Mouse (Mus musculus) neural tube, embryonic 13.5 days (tissue): Measurements from ENCODE around the gene Dap3. TPM values are rescaled to one million over a fixed set of nuclear protein-coding genes. Genes with fewer than 3 reads are reported as not detected.
"Not testable (repeated sequence)": the region's sequence is repeated elsewhere in the genome, so short reads cannot be mapped to it uniquely, and the experiment has no call there.

Source experiments
- ATAC-seq: fragments of 200-750 bp; cut with Nextera tagmentation; 2 replicates; pipeline ENCODE4 v1.8.0; 2017; ENCODE audit warnings: low read depth, mild to moderate bottlenecking, moderate TSS enrichment, moderate library complexity
- H3K27ac ChIP-seq: fragments of 300-500 bp; sonication (generic); replicated peaks from 2 replicates; pipeline ENCODE4 v1.5.1; 2015; ENCODE audit warnings: moderate library complexity, mild to moderate bottlenecking, inconsistent platforms
- H3K27me3 ChIP-seq: fragments of 300-500 bp; sonication (generic); 2 replicates; pipeline ENCODE4 v1.6.1; 2015; ENCODE audit warnings: mild to moderate bottlenecking, inconsistent platforms
- H3K36me3 ChIP-seq: fragments of 300-500 bp; sonication (generic); 2 replicates; pipeline ENCODE4 v1.6.1; 2015; ENCODE audit warnings: mild to moderate bottlenecking, inconsistent platforms
- H3K4me1 ChIP-seq: fragments of 300-500 bp; sonication (generic); replicated peaks from 2 replicates; pipeline ENCODE4 v1.6.1; 2015; ENCODE audit warnings: inconsistent platforms
- H3K4me2 ChIP-seq: fragments of 300-500 bp; sonication (generic); 2 replicates; pipeline ENCODE4 v1.6.1; 2015; ENCODE audit warnings: inconsistent platforms, mild to moderate bottlenecking, moderate library complexity
- H3K4me3 ChIP-seq: fragments of 300-500 bp; sonication (generic); 2 replicates; pipeline ENCODE4 v1.5.1; 2015; ENCODE audit warnings: mild to moderate bottlenecking, inconsistent platforms
- H3K9ac ChIP-seq: fragments of 300-500 bp; sonication (generic); 2 replicates; pipeline ENCODE4 v1.6.1; 2015; ENCODE audit warnings: moderate library complexity, mild to moderate bottlenecking, inconsistent platforms
- H3K9me3 ChIP-seq: fragments of 300-500 bp; sonication (generic); 2 replicates; pipeline ENCODE4 v1.6.1; 2016; ENCODE audit warnings: inconsistent platforms
- WGBS: fragments of 180-500 bp; shearing (Covaris S2); methylation state at CpG from one replicate; pipeline ENCODE4 v1.1.7; 2015; 5-methylcytosine and 5-hydroxymethylcytosine counted together
- polyA plus RNA-seq: library from polyadenylated mRNA; unstranded; fragments of >200 nt; fragmentation: Nextera tagmentation; extraction: Ambion mirVana; gene quantifications from 2 replicates; pipeline ENCODE4 v1.2.1, GENCODE M21; 2015

Gene Dap3
- polyA plus RNA-seq, 1 experiment from 2014 or later: 152 TPM

DNA sequence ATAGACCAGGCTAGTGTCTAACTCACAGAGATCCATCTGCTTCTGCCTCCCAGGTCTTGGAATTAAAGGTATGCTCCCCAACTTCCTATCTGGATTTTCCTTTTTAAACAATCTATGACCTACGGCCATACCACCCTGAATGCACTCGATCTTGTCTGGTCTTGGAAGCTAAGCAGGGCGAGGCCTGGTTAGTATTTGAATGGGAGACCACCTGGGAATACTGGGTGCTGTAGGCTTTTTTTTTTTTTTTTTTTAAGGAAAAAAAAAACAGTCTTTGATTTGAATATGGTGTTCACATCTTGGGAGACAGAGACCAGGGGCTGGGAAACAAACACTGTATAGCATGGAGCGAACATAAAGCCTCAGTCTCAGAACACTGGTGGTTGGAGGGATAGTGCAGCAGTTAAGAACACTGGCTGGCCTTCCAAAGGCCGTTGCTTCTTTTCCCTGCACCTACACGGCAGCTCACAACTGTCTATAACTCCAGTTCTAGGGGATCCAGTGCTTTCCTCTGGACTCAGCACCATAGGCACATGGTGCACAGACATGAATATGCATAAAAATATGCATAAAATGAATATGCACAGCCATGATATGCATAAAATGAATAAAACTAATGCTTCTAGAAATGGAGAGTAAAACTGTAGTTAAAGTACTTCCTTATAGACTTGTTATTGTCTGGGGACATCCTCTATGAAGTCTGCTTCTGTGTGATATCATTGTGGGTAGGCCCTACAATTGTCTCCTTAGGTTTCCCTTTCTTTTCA lies 44.4 kb downstream of the Dap3 start:
- Histone ChIP-seq H3K27me3 (no peaks in the 10 kb centered on the region), H3K9ac (no peak overlapping the region), H3K4me2 (no peak overlapping the region), H3K4me3 (no peak overlapping the region), H3K9me3 (no peaks in the 10 kb centered on the region), H3K36me3 (peaks cover 100% of the 10 kb centered on the region), H3K4me1 (no peaks in the 10 kb centered on the region), H3K27ac (no peak overlapping the region)
- ATAC-seq: no peak
- WGBS: 92% methylated on average over 6 of the region's 6 CpGs

DNA sequence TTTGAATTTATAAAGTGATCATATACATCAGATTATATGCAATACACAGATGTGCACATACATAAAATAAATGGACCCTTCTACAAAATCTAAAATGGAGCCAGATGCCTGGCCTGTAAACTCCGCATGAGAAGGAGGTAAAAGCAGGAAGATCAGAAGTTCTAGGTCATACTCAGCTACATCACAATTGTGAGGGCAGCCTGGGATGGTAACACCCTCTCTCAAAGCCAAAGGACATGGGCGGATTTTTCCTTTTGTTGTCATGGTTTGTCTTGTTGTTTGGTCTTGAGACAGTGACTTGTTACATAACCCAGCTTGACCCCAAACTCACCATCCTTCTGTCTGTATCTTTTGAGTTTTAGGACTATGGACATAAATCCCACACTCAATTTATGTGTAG lies 45.2 kb downstream of the Dap3 start:
- Histone ChIP-seq H3K27ac (no peak overlapping the region), H3K36me3 (peaks cover 98% of the 10 kb centered on the region), H3K9ac (no peak overlapping the region), H3K9me3 (no peaks in the 10 kb centered on the region), H3K4me1 (no peaks in the 10 kb centered on the region), H3K4me3 (no peak overlapping the region), H3K4me2 (no peak overlapping the region), H3K27me3 (no peaks in the 10 kb centered on the region)
- ATAC-seq: no peak
- WGBS: 86% methylated on average over 2 of the region's 2 CpGs

DNA sequence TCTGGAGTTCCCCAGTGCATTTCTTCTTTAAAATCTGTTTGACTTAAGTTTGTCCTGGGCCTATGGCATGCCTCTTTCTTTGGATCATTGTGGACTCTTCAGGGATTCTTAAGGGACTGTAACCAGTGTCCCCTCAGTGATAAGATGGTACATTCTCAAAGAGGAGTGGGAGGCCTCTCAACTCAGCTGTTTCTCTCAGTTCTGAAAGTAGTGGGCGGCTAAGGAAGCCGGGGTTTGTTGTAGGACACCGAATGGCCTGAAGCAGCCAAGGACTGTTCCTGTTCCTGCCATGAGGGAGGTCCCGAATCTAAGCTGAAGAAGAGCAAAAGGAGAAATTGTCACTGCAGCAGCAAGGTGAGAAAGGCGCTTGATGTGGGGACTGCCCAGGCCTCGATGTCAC lies 45.8 kb downstream of the Dap3 start:
- H3K4me2 ChIP-seq: no peak overlapping the region
- H3K27ac ChIP-seq: no peak overlapping the region
- H3K27me3 ChIP-seq: no peaks in the 10 kb centered on the region
- H3K36me3 ChIP-seq: peaks cover 95% of the 10 kb centered on the region
- no peaks in the 10 kb centered on the region for H3K4me1 ChIP-seq
- H3K9ac ChIP-seq: no peak overlapping the region
- WGBS: 86% methylated on average over 6 of the region's 6 CpGs
- H3K9me3 ChIP-seq: no peaks in the 10 kb centered on the region
- H3K4me3 ChIP-seq: no peak overlapping the region
- ATAC-seq: no peak

DNA sequence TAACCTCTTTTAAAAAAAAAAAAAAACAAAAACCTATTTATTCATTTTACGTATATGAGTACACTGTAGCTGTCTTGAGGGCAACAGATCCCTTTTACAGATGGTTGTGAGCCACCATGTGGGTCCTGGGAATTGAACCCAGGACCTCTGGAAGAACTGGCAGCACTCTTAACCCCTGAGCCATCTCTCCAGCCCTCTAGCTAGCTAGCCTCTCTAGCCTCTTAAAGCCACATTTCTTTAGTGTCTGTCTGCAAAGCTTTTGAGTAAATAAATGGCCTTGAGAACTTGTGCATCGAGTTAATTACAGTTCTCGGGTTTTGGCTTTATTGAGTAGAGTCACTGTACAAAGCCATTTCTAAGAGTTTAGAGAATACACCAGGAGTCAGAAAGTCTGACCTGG lies 46.2 kb downstream of the Dap3 start:
- Histone ChIP-seq H3K36me3 (peaks cover 91% of the 10 kb centered on the region), H3K4me2 (no peak overlapping the region), H3K4me3 (no peak overlapping the region), H3K27me3 (no peaks in the 10 kb centered on the region), H3K9ac (no peak overlapping the region), H3K27ac (no peak overlapping the region), H3K9me3 (no peaks in the 10 kb centered on the region), H3K4me1 (no peaks in the 10 kb centered on the region)
- 87% methylated on average over 3 of the region's 3 CpGs for WGBS
- no peak for ATAC-seq

DNA sequence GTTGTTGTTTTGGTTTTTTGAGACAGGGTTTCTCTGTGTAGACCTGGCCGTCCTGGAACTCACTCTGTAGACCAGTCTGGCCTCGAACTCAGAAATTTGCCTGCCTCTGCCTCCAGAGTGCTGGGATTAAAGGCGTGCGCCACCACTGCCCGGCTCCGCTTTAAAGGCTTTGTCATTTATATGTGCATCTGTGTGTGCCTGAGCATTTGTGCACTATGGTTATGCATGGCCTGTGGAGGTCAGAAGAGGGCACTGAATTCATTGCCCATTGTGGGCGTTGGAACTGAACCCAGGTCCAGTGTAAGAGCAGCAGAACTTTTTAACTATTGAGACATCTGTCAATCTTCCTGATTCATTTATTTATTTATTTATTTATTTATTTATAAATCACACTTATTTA lies 58.0 kb downstream of the Dap3 start:
- H3K36me3 ChIP-seq: peaks cover 25% of the 10 kb centered on the region
- H3K9me3 ChIP-seq, H3K4me3 ChIP-seq, H3K27me3 ChIP-seq, H3K4me2 ChIP-seq, H3K9ac ChIP-seq, ATAC-seq, H3K27ac ChIP-seq, H3K4me1 ChIP-seq: not testable (repeated sequence)
- WGBS: 93% methylated on average over 7 of the region's 7 CpGs

DNA sequence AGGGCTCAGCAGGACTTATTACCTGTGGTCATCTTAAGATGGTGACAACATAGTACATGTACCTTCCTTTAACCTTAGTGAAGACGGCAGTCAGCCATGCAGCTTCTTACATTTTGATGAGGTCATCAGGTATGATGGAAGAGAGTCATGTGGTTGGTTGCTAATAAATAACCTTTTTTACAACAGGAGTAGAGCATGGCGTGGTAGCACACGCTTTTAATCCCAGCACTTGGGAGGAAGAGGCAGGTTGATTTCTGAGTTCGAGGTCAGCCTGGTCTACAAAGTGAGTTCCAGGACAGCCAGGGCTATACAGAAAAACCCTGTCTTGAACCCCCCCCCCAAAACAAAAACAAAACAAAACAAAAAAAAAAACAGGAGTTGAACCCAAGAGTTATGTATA lies 68.4 kb downstream of the Dap3 start:
- H3K27ac ChIP-seq, H3K4me2 ChIP-seq, ATAC-seq, H3K9ac ChIP-seq, H3K4me3 ChIP-seq, H3K27me3 ChIP-seq, H3K36me3 ChIP-seq, H3K4me1 ChIP-seq, H3K9me3 ChIP-seq: not testable (repeated sequence)
- WGBS: 96% methylated on average over 4 of the region's 4 CpGs

Other genes starting within 250 kb of the Dap3 start
- gene Rit1, start 234.3 kb downstream of the Dap3 start, polyA plus RNA-seq: 60.7 and 65.0 TPM in 2 replicates
- 234 and 259 TPM in 2 replicates for gene Syt11, start 176.0 kb downstream of the Dap3 start, polyA plus RNA-seq
- 11.5 and 12.3 TPM in 2 replicates for gene Gon4l, start 116.0 kb downstream of the Dap3 start, polyA plus RNA-seq
- gene Msto1, start 37.2 kb downstream of the Dap3 start, polyA plus RNA-seq: 41.1 and 45.3 TPM in 2 replicates
- 19.1 and 20.6 TPM in 2 replicates for gene Ash1l, start 559 bp downstream of the Dap3 start, polyA plus RNA-seq
- 83.4 and 91.9 TPM in 2 replicates for gene Rusc1, start 142.1 kb upstream of the Dap3 start, polyA plus RNA-seq
- gene Gm43738, start 149.9 kb upstream of the Dap3 start, polyA plus RNA-seq: 0.15 TPM in 1 of 2 replicates, not detected in the other
- 329 and 357 TPM in 2 replicates for gene Fdps, start 150.8 kb upstream of the Dap3 start, polyA plus RNA-seq
- 0.14 and 0.46 TPM in 2 replicates for gene Pklr, start 185.0 kb upstream of the Dap3 start, polyA plus RNA-seq
- gene Hcn3, start 209.0 kb upstream of the Dap3 start, polyA plus RNA-seq: 34.6 and 35.6 TPM in 2 replicates
- 27.5 and 30.6 TPM in 2 replicates for gene Clk2, start 213.6 kb upstream of the Dap3 start, polyA plus RNA-seq
- 129 and 135 TPM in 2 replicates for gene Scamp3, start 226.3 kb upstream of the Dap3 start, polyA plus RNA-seq
- gene Fam189b, start 232.0 kb upstream of the Dap3 start, polyA plus RNA-seq: 38.9 and 49.9 TPM in 2 replicates